Mouse (Mus musculus): ENCODE results near the gene Lcn9. TPM values are rescaled to one million over a fixed set of nuclear protein-coding genes. Genes with fewer than 3 reads are reported as not detected.
"Not testable (repeated sequence)": the region's sequence is repeated elsewhere in the genome, so short reads cannot be mapped to it uniquely, and the experiment has no call there.

Lcn9 gene
- total RNA-seq (2021) = not detected
- long read RNA-seq, experiment 1 = 0 reads
- long read RNA-seq, experiment 2 = 0 reads

- DNase-seq = peak; percentile 19 to 31
Measured at GRCm38 (mm10) chr2:25822806-25823205, at the start of gene Lcn9. Gene Lcn9 (plus strand): TSS chr2:25823153.

- DNase-seq = peak in 1 of 2 experiments; percentile 11
Measured at GRCm38 (mm10) chr2:25773507-25773906, 49.4 kb upstream of the Lcn9 start.

DNA sequence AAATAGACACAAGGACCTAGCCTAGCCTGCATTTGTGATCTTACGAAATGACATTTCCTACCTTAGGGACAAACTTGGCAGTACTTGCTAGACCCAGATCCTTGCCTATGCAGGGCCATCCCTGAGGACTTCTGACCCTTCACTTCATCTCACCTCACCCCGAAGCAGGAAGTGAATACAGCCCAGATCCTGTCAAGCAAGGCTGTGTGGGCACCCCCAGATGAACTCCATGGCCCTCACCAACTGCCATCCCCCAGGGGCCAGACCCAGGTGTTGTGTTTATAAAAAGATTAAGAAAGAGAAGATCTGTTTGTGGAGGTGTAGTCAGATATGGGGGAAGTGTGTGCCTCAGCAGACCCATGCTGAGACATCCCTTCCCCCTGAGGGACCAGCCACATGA is 48.3 kb upstream of the Lcn9 start:
- DNase-seq = no peak

- peak; percentile 36 to 45 for DNase-seq
Measured at GRCm38 (mm10) chr2:25775991-25776390, 47.0 kb upstream of the Lcn9 start.

DNA sequence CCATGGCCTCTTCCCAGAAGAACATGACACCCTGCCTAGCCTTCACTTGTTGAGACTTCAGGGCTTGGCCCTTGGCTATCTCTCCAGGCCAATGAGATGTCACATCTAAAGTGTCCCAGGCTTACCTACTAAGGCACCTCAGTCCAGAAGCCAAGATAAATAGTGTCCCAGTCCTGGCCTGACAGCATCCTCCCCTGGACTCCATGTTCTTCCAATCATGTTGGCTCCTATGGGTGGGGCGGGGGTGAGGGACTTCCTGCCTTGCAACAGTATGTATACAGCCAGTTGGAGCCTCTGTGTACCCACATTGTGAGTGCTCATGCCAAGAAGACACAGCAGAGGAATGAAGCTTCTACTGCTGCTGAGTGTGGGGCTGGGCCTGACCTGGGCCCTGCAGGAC is 46.2 kb upstream of the Lcn9 start, which contains the start of gene Lcn11:
Gene Lcn11, plus strand, starts transcription at position 301 of the 400 bp plus-strand sequence.
- DNase-seq = no peak

DNA sequence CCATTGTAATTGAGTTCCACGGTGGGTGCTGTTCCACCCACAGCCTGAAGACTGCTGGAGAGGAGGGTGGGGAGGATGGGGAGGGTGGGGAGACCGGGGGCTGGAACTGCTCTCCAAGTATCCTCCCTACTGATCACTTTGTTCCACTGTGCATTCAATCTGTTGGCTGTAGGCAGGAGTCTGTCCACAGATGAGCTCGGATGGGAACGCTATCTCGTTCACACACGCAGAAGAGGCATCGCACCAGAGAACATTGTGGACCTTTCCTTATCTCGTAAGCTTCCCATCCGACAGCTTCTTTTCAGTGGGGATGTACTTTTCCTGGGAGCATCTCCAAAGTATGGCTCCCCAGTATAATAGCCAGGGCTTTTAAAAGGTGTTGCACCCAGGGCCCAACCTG is 43.9 kb upstream of the Lcn9 start:
- DNase-seq = no peak

DNA sequence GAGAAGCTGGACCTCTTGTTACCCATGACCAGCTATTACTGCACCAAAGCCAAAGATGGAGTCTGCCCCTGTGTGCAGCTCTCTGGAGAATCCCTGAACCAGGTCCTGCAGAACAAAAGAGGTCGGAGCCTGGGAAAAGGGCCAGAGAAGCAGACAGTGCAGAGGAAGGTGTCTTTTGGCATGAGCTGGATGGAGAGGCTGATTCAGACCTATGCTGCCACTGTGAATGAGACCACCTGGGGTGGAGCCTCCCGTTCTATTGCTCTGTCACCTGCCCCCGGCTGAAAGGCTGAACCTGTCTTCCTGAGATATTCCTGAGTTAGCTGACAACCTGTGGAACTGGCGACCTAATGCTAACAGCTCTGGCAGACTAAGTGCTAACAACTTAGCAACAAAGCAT is 42.0 kb upstream of the Lcn9 start:
- no peak for DNase-seq

- DNase-seq = no peak
Measured at GRCm38 (mm10) chr2:25781957-25782356, 41.0 kb upstream of the Lcn9 start, which contains the start of gene Gm13539. Gene Gm13539 (plus strand): TSS chr2:25782257.

DNA sequence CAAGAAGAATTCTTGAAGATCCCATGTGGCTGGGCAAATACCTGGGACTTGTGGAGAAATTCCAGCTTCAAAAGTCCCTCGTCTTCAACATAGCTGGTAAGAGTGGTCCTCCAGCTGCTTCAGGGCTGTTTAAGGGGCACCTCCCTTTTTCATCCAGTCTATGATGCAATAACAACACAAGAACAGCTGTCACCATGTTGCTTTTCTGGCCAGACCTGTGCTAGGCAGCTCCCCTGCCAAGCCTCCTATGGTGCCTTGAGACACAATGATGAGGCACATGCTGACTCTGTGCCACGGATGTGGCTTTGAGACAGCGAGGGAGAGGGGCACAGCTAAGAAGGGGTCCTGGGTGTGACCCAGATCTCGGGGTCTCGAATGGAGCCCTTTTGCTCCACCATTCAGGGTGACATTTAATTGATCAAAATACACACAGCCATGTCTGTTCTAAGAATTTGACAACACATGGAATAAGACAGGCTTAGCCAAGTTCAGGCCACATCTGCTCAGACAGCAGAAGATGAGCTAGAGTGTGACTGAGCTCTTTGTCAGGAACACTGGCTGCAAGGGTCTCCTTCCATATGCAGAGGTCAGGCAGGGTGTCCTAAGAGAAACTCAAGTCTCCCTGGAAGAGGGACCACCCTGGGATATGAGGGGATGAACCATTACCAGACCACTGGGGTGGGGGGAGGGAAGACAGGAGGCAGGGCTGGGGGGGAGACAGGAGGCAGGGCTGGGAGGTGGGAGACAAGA is 37.2 kb upstream of the Lcn9 start:
- DNase-seq = no peak

DNA sequence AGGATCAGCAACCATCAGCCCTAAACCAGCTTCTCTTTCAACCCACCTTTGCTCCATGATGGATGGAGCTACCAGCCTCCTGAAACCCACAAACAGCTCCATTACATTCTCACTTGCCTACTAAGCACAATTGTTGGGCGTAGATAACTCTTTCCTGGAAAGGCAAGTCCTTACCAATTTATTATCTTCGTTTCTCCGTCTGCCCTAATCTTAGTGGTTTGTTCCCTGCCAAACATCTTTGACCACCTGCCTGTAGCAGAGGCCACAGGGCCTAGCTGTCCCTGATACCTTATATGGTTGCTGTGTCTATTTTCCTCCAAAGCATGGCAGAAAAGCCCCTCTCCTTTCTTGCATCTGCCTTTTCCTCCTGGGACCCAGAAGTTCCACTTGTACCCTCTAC is 33.9 kb upstream of the Lcn9 start:
- DNase-seq = no peak

DNA sequence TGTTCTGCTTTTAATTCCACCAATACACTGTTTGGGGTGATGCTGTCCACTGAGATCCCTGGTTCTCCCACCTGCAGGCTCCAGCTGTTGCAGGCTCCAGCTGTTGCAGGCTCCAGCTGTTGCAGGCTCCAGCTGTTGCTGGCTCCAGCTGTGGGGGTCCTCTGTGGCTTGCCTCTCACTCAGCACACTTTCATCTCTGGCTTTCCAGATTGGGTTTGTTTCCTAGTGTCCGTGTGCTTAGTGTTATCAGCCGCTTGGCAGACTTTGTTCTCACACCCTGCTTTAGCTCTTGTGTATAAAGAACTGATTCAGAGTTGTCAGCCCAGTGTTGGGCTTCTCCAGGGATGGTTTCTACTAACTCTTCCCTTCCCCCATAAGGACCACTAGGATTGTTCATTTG is 25.3 kb upstream of the Lcn9 start:
- no peak for DNase-seq

- no peak for DNase-seq
Measured at GRCm38 (mm10) chr2:25798065-25798464, 24.9 kb upstream of the Lcn9 start.

GRCm38 (mm10) chr2:25811711-25812110 is 11.2 kb upstream of the Lcn9 start:
- DNase-seq = peak; percentile 15 to 22

GRCm38 (mm10) chr2:25813364-25813763 is 9.6 kb upstream of the Lcn9 start:
- DNase-seq = no peak

- DNase-seq = not testable (repeated sequence)
Measured at GRCm38 (mm10) chr2:25815748-25816147, 7.2 kb upstream of the Lcn9 start, which contains the start of gene Glt6d1. Gene Glt6d1 (minus strand): TSS chr2:25815848.

DNA sequence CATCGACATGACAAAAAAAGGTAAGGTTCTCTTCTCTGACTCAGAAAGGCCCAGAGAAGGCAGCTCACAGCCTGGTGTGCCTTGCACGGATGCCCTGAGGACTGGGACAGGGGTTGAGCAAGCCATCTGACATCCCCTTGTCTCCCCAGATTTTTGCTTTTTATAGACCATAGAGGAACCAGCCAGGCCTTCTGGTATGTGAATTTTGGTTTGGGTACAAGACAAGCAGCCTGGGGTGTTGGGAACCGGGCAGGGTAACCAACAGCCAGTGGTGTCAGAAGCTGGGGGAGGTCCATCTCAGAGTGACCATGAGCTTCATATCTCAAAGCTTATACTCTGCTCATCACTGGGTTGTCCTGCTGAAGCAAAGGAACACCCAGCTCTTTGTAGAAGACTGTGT is 1.8 kb downstream of the Lcn9 start:
- no peak for DNase-seq

DNA sequence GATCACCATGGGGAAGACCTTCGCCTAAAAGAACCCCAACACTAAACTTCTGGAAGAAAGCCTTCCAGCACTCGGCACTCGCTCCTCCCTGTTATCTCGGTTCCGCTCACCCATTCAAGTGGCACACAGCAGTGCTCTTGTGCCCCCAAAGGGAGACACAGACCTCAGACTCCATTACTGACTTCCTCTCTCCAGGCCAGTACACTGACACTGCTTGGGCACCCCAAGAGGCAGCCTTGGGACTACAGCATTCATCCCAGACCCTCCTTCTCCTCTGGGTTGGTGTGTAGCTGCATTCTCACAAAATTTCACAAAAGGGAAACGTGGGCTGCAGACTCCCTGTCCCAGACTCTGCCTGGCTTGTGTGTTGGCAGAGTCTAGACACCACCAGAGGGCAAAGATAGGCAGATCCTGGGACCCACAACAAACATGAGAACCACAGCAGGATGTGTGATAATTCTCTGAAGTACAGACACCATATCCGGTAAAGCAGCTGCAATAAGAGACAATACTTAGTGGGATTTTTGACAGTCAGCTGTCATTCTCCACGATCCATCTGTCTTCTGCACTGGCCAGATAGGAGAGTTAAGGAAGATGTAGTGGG is 5.5 kb downstream of the Lcn9 start:
- DNase-seq = no peak

DNA sequence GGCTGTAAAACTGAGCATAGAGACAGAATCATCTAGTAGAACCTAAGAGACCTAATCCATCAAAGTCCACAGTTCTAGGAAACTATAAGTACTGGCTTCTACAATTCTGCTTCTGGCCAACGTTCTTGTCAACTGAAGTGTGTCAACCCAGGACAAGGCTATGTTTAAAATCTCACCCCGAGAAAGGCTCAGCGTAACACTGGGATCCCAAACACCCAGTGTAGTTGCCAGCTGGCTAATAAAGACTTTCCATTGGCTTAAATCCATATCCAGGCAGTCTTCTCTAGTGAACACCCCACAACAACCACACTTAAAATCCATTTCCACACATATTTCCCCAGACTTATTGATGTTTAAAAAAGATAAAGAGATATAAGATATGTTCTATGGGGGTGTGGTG is 7.8 kb downstream of the Lcn9 start:
- no peak for DNase-seq

DNA sequence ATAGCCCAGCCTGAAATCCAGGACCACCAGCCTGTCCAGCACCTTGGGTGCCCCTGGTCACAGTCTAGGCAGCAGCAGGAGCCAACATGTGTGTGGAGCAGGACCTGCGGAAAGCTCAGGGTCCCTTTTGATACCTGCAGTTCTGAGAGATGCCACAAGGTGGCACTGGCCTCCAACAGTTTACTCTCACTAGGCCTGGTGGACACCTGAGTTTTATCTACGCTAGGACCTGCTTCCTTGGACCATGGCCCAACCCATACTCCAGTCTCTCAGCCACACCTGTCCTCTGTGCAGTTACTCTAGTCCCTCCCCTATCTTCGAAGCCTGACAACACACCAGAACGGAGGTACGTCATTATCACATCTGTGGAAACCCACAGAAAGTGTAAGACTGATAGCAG is 13.3 kb downstream of the Lcn9 start:
- DNase-seq = peak; percentile 71 to 76

DNA sequence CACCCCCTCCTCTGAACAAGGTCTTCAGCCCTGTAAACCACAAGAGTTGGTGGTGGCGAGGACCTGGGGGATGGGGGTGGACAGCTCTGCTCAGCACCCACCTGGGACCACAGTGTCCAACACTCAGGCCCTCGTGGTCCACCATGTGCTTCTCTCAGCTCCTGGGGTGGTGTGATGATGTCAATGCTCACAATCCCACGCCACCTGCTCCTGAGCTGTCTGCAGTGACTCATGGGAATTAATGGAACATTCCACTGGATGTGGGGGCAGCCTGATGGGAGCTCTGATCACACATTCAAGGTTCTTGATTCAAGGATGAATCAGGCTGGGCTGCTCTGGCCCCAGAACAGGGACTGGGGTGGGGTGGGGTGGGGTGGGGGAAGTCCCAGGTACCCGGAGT is 19.2 kb downstream of the Lcn9 start:
- peak; percentile 31 to 42 for DNase-seq

DNA sequence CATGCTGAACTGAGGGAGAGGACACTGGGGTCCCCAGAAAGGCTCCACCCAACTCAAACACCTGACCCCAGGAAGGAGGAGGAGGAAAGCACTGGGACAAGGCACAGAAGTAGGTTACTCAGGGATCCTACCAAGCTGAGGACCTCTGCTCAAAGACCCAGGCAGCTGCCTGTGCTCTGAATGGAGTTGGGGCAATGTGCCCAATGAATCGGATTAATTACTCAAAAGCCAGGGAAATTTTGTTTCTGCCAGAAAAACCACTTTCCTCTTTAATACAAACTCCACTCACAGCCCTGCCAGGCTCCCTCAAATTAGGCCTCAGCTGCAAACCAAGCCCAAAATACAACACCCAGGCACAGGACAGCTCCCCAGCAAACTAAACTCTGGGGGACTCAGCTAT is 19.8 kb downstream of the Lcn9 start:
- no peak for DNase-seq

GRCm38 (mm10) chr2:25844097-25844496 is 21.1 kb downstream of the Lcn9 start:
- DNase-seq = no peak

DNA sequence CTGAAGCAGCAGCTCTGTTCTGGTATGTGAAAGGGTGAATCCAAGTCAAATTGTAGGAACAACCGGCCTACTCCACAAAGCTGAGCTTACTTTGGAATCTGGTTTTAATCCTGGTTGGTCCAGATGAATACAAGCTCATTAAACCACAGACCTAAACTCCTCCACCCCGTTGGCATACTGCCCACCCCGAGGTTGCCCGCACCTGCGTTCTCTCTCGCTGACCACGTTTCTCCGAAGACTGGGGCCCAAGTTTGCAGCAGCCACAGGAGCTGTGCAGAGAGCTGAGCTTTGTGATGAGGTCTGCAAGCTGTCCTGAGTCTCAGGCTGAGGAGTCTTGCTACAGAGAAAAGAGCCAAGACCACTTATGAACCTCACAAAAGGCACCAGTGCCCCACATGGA is 23.6 kb downstream of the Lcn9 start:
- DNase-seq = no peak

- DNase-seq = no peak
Measured at GRCm38 (mm10) chr2:25847226-25847625, 24.3 kb downstream of the Lcn9 start, which contains the start of gene Sohlh1. Gene Sohlh1 (minus strand): TSS chr2:25847248.
